Mouse (Mus musculus): ENCODE data around the gene Pik3cd.

DNA sequence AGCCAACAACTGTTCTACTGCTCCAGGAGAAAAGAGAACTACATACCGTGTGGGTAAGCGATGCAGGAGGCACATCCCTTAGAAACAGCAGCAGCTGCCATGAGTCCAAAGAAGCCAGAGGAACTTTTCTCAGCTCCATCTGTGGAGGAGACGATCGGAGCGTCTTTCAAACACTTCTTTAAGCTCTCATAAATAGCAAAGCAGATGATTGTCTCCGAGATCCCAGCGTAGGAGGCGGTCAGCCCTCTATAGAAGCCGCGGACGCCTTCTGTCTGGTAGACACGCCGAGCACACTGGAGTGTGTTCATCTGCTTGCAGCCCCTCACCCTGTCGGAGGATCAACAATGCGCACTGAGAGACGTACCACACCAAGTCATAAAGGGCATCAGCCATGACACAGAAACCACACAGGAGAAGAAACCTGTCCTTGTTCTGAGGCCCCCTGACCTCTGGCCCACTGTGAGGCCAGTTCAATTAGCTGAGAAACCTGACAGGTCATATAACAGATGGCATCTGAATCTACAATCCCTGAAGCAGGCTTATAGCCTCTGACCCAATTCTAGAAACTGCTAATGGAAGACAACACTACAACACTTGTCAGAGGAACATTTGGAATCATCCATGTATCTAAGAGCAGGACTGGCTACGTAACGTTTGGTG lies 46.8 kb upstream of the Pik3cd start:
- TF ChIP-seq POLR2A (IDR thresholded peaks at IDR 0.05; ENCODE audit: extremely low read depth, insufficient read depth, low read length) (no peak), CTCF (IDR thresholded peaks at IDR 0.05; ENCODE audit: low read depth, low read length) (no peak)
